Mouse (Mus musculus) bone marrow, adult 2 months (tissue): ENCODE measurements around the gene Pde5a. TPM values are rescaled to one million over a fixed set of nuclear protein-coding genes. Genes with fewer than 3 reads are reported as not detected.

Source experiments
- H3K27ac ChIP-seq: fragments of 200-500 bp; 2 replicates; pipeline ENCODE4 v1.5.1; 2012; ENCODE audit warnings: low read depth, mild to moderate bottlenecking, control low read depth, inconsistent platforms, low read length; ENCODE audit not compliant: control insufficient read depth, poor library complexity, insufficient read depth
- H3K4me1 ChIP-seq: fragments of 200-500 bp; 2 replicates; pipeline ENCODE4 v1.6.1; 2011; ENCODE audit warnings: low read length; ENCODE audit not compliant: control insufficient read depth, insufficient read depth
- H3K4me3 ChIP-seq: fragments of 200-500 bp; replicated peaks from 2 replicates; pipeline ENCODE3; 2011; ENCODE audit warnings: mild to moderate bottlenecking, low read depth, low read length, control low read depth; ENCODE audit not compliant: control insufficient read depth
- CTCF ChIP-seq: fragments of 200-500 bp; IDR thresholded peaks from 2 replicates; pipeline ENCODE4 v1.5.1; 2011; ENCODE audit warnings: low read length, control low read depth; ENCODE audit not compliant: control insufficient read depth, insufficient read depth
- POLR2A ChIP-seq: fragments of 200-500 bp; IDR thresholded peaks from 2 replicates; pipeline ENCODE4 v1.6.1; 2011; ENCODE audit warnings: low read depth, mild to moderate bottlenecking, control low read depth, low read length, borderline replicate concordance; ENCODE audit not compliant: control insufficient read depth
- whole genome bisulfite sequencing: fragments of 180-500 bp; shearing (Covaris S2); methylation state at CpG from one replicate; pipeline ENCODE4 v1.1.7; 2018; 5-methylcytosine and 5-hydroxymethylcytosine counted together
- polyA plus RNA-seq: library from polyadenylated mRNA; stranded (reverse); fragments of >200 nt; gene quantifications from 2 replicates; pipeline ENCODE4 v1.2.4, GENCODE M21; 2011; ENCODE audit warnings: low replicate concordance; ENCODE audit not compliant: missing spikeins, insufficient read depth, insufficient read length

Pde5a gene
- polyA plus RNA-seq, 1 experiment: 13.3 TPM

- no peak overlapping the region for H3K27ac ChIP-seq
- no peaks in the 10 kb centered on the region for H3K4me1 ChIP-seq
- 77% methylated on average over 2 of the region's 2 CpGs for WGBS
- H3K4me3 ChIP-seq: no peak overlapping the region
- TF ChIP-seq POLR2A (no peak), CTCF (no peak)
Measured at GRCm38 (mm10) chr3:122876870-122877269, 148.1 kb downstream of the Pde5a start.

GRCm38 (mm10) chr3:122877543-122877942 is 148.8 kb downstream of the Pde5a start:
- Histone ChIP-seq H3K4me1 (no peaks in the 10 kb centered on the region), H3K27ac (no peak overlapping the region), H3K4me3 (no peak overlapping the region)
- TF ChIP-seq CTCF (no peak), POLR2A (no peak)
- WGBS: 86% methylated on average over 3 of the region's 3 CpGs

GRCm38 (mm10) chr3:122878705-122879315 is 150.1 kb downstream of the Pde5a start:
- no peak overlapping the region for H3K4me3 ChIP-seq
- WGBS: 86% methylated on average over 8 of the region's 8 CpGs
- TF ChIP-seq CTCF (no peak), POLR2A (no peak)
- H3K27ac ChIP-seq: no peak overlapping the region
- no peaks in the 10 kb centered on the region for H3K4me1 ChIP-seq

- no peak overlapping the region for H3K27ac ChIP-seq
- TF ChIP-seq CTCF: no peak
- TF ChIP-seq POLR2A: no peak
- no peaks in the 10 kb centered on the region for H3K4me1 ChIP-seq
- H3K4me3 ChIP-seq: no peak overlapping the region
- WGBS: 74% methylated on average over 4 of the region's 4 CpGs
Measured at GRCm38 (mm10) chr3:122887505-122888301, 159.0 kb downstream of the Pde5a start.

GRCm38 (mm10) chr3:122888371-122888819 is 159.6 kb downstream of the Pde5a start:
- no peak overlapping the region for H3K4me3 ChIP-seq
- no peak overlapping the region for H3K27ac ChIP-seq
- no peaks in the 10 kb centered on the region for H3K4me1 ChIP-seq
- 58% methylated on average over 5 of the region's 5 CpGs for WGBS
- TF ChIP-seq CTCF: no peak
- TF ChIP-seq POLR2A: no peak

- no peak within 1 kb of the TSS for H3K27ac ChIP-seq
- H3K4me3 ChIP-seq: no peak within 1 kb of the TSS
- TF ChIP-seq POLR2A (no peak), CTCF (no peak)
- 87% methylated on average over 3 of the region's 3 CpGs for WGBS
- no peaks in the 10 kb centered on the region for H3K4me1 ChIP-seq
Measured at GRCm38 (mm10) chr3:122894772-122895171, 166.0 kb downstream of the Pde5a start, which contains the start of gene Fabp2. Gene Fabp2 (plus strand): TSS chr3:122895072.

- WGBS: 85% methylated on average over 11 of the region's 11 CpGs
- Histone ChIP-seq H3K27ac (no peak overlapping the region), H3K4me1 (no peaks in the 10 kb centered on the region), H3K4me3 (no peak overlapping the region)
- TF ChIP-seq POLR2A (no peak), CTCF (no peak)
Measured at GRCm38 (mm10) chr3:122895189-122895731, 166.5 kb downstream of the Pde5a start.

- H3K4me1 ChIP-seq: no peaks in the 10 kb centered on the region
- H3K27ac ChIP-seq: no peak overlapping the region
- WGBS: 53% methylated on average over 6 of the region's 6 CpGs
- TF ChIP-seq CTCF (no peak), POLR2A (no peak)
- no peak overlapping the region for H3K4me3 ChIP-seq
Measured at GRCm38 (mm10) chr3:122898254-122898653, 169.5 kb downstream of the Pde5a start.
